Mouse (Mus musculus): ENCODE measurements at regions not wholly inside any gene's neighbourhood (a gene's known extent, or its start where the extent isn't known, plus 50 kb on each side); places are given as distances from the start of the nearest gene placed in this dataset.
A peak's percentile ranks its signal among the peaks of the same experiment; 100 is the strongest.

DNA sequence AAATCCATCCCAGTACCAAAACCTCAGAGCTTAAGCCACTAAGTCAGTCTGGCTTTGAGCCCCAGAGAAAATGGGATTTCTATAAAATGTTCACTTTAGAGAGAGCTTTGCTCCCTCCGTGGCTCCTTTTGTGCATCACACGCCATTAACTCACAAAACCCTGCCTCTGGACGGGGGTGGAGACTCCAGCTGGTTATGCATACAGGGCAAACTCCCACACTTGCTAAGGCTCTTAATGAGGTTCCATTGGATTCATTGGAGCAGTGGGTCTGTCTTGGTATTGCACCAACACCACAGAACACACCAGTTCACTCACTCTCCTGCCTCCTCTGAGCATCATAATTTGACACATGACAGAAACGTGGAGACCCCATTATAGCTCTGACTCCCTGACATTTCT is 311.8 kb downstream of the Icos start:
- H3K4me2 ChIP-seq = no peak overlapping the region
- H3K4me1 ChIP-seq (replicated peaks) = peaks cover 8% of the 10 kb centered on the region; the same call in 1 of the 2 replicates
- no peak overlapping the region for H3K4me3 ChIP-seq
- no peaks in the 10 kb centered on the region for H3K9me3 ChIP-seq
- no peaks in the 10 kb centered on the region for H3K36me3 ChIP-seq
- WGBS = 45% methylated on average over 4 of the region's 4 CpGs
- no peak overlapping the region for H3K9ac ChIP-seq
- no peak for ATAC-seq (ENCODE audit: low FRiP score, low read depth)
- no peak overlapping the region for H3K27ac ChIP-seq (replicated peaks)
- no peaks in the 10 kb centered on the region for H3K27me3 ChIP-seq

DNA sequence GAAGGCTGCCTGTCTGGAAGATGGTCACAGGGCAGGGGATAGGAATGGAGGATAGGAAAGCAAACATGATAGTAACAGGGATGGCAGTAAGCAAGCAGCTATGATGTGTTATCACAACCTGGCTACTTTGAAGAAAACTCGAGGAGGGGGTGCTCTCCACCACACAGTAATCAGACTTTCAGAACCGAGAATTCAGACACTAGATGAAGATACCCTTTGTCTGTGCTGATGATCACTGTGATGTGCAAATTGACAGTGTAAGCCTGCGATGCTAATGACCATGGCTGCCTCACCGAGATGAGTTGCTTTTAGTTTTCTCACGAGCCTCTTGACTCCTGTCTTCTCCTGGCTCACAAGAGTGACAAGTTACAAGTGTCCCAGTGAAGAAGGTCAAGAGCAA is 315.4 kb downstream of the Icos start:
- H3K9me3 ChIP-seq = no peaks in the 10 kb centered on the region
- peaks cover 20% of the 10 kb centered on the region for H3K4me1 ChIP-seq (replicated peaks)
- no peak overlapping the region for H3K4me2 ChIP-seq
- H3K27ac ChIP-seq (replicated peaks) = no peak overlapping the region
- no peaks in the 10 kb centered on the region for H3K27me3 ChIP-seq
- no peak for ATAC-seq (ENCODE audit: low FRiP score, low read depth)
- 64% methylated on average over 5 of the region's 5 CpGs for WGBS
- H3K36me3 ChIP-seq = no peaks in the 10 kb centered on the region
- H3K9ac ChIP-seq = no peak overlapping the region
- no peak overlapping the region for H3K4me3 ChIP-seq

DNA sequence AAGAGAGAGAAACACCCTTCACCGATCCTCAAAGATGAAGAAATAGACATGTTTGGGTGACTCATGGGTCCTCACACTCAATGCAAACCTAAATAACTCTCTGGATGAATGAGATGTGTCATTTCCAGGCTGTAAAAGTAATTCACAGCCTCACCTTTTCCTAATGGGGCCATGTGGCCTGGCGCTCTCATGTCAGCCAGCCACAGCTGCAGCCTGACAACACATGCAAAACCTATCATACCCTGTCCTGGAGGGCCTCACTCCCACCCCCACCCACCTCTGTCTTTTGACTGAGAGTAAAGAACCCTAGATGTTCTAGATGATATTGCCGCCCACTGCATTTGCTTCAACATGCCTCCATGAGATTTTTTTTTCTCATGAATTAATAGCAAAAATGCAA is 317.5 kb downstream of the Icos start:
- Histone ChIP-seq H3K9ac (no peak overlapping the region), H3K27ac (replicated peaks) (no peak overlapping the region), H3K27me3 (no peaks in the 10 kb centered on the region), H3K36me3 (no peaks in the 10 kb centered on the region), H3K4me1 (replicated peaks) (peaks cover 34% of the 10 kb centered on the region), H3K4me3 (no peak overlapping the region), H3K4me2 (no peak overlapping the region), H3K9me3 (no peaks in the 10 kb centered on the region)
- ATAC-seq (ENCODE audit: low FRiP score, low read depth) = no peak
- WGBS = 92% methylated on average over 3 of the region's 3 CpGs

DNA sequence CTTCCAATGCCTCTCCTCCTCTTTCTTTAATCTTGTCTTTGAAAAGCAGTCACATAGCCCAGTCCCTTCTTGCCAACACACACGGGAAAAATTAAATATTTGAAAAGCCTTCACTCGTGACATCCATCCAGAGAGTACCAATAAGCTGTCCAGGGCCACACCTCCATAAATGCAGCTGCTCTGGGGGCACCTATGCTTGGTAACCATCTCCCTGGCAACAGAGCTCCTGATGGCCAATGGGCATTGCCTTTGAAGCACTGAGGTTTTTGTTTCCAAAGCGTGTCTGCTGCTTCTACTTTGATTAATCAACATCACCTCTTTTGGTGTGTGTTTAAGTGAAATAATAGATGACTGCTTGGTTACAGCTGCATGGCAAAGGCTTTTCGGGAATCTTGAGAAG is 319.1 kb downstream of the Icos start:
- no peak for ATAC-seq (ENCODE audit: low FRiP score, low read depth)
- 21% methylated on average over 4 of the region's 4 CpGs for WGBS
- no peak overlapping the region for H3K4me3 ChIP-seq
- no peak overlapping the region for H3K27ac ChIP-seq (replicated peaks)
- H3K4me2 ChIP-seq = no peak overlapping the region
- H3K9me3 ChIP-seq = no peaks in the 10 kb centered on the region
- H3K27me3 ChIP-seq = no peaks in the 10 kb centered on the region
- H3K9ac ChIP-seq = no peak overlapping the region
- peaks cover 49% of the 10 kb centered on the region for H3K4me1 ChIP-seq (replicated peaks)
- H3K36me3 ChIP-seq = no peaks in the 10 kb centered on the region

DNA sequence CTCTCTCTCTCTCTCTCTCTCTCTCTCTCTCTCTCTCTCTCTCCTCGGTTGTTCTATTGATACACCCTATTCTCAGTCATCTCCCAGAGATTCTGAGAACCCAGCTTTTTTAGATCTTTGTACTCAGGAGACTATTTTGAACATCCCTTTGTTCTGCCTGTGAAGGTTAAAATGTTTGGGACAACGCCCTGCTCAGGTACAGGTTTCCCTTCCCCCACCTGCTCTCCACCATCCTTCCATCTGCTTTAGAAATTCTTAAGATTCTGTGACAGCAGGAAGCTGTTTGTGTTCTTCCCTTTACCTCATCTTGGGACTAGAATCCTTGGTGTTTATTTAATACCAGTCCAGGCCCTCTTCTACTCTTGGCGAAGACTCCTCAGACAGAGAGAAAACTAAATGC is 319.6 kb downstream of the Icos start:
- Histone ChIP-seq H3K9me3 (no peaks in the 10 kb centered on the region), H3K4me2 (no peak overlapping the region), H3K9ac (no peak overlapping the region), H3K27me3 (no peaks in the 10 kb centered on the region), H3K27ac (replicated peaks) (no peak overlapping the region), H3K36me3 (no peaks in the 10 kb centered on the region), H3K4me3 (no peak overlapping the region), H3K4me1 (replicated peaks) (peaks cover 52% of the 10 kb centered on the region)
- WGBS = 55% methylated on average over 3 of the region's 3 CpGs
- ATAC-seq (ENCODE audit: low FRiP score, low read depth) = no peak

DNA sequence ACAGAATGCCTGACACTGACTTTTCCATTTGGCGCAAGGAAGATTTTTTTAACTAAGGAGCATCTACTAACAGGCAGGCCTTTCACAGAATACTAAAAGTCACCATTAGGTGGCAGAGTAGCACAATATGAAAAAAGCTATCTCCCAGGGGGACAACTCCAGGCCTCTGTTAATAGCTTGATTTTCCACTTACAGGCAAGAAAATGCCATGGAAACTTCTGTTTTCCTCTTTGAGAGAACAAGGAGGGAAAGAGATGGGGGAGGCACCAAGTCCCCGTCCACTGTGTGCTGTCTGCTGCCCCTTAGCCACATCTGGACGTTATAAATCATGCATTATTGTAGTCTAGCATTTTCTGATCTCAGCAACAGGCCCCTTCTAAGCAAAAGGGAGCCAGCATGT is 320.3 kb downstream of the Icos start:
- ATAC-seq (ENCODE audit: low FRiP score, low read depth) = no peak
- WGBS = 15% methylated on average over 3 of the region's 3 CpGs
- Histone ChIP-seq H3K4me3 (no peak overlapping the region), H3K27ac (replicated peaks) (peak overlapping the region; percentile 52), H3K4me1 (replicated peaks) (peaks cover 58% of the 10 kb centered on the region), H3K36me3 (no peaks in the 10 kb centered on the region), H3K9me3 (no peaks in the 10 kb centered on the region), H3K27me3 (no peaks in the 10 kb centered on the region), H3K4me2 (no peak overlapping the region), H3K9ac (no peak overlapping the region)

DNA sequence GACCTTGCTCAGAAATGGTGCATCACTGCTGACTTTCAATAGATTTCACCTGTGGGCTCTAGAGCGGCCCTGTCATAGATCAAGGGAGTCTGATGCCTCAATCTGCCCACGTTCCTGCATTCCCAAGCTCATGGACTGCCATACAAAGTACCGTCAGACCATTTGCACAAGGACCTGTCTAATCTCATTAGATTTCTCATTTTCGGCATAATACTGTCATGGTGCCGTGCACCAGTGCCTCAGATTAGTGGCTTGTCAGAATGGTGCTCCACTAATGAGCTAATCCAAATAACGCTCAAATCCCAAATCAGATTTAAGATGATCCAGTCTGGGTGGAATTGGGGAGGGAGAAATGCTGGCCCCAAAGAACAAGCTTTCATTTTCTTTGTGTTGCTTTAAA is 321.1 kb downstream of the Icos start:
- H3K4me1 ChIP-seq (replicated peaks) = peaks cover 53% of the 10 kb centered on the region
- H3K27me3 ChIP-seq = no peaks in the 10 kb centered on the region
- peak overlapping the region; percentile 52 for H3K27ac ChIP-seq (replicated peaks)
- WGBS = 41% methylated on average over 6 of the region's 6 CpGs
- H3K36me3 ChIP-seq = no peaks in the 10 kb centered on the region
- H3K4me3 ChIP-seq = no peak overlapping the region
- no peaks in the 10 kb centered on the region for H3K9me3 ChIP-seq
- H3K9ac ChIP-seq = no peak overlapping the region
- ATAC-seq (ENCODE audit: low FRiP score, low read depth) = no peak
- H3K4me2 ChIP-seq = no peak overlapping the region

DNA sequence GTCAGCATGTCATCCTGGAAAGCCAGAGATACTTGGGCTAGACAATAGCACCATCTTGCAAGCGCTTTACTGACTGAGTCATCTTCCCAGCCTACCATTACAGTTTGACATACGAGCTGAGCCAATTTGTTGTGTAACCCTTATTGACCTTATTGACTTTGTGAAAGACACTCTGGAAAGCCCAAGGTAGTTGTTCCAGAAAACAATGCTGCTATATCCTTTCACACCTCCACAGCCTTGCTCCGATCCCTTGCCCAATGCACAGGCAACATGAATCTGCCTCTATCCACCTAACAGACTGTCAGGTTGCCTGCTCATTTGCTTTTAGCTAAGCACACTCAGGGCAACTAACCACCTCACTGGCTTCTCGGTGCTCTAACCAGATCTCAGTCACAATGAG is 322.8 kb downstream of the Icos start:
- Histone ChIP-seq H3K27ac (replicated peaks) (no peak overlapping the region), H3K4me1 (replicated peaks) (peaks cover 50% of the 10 kb centered on the region)

DNA sequence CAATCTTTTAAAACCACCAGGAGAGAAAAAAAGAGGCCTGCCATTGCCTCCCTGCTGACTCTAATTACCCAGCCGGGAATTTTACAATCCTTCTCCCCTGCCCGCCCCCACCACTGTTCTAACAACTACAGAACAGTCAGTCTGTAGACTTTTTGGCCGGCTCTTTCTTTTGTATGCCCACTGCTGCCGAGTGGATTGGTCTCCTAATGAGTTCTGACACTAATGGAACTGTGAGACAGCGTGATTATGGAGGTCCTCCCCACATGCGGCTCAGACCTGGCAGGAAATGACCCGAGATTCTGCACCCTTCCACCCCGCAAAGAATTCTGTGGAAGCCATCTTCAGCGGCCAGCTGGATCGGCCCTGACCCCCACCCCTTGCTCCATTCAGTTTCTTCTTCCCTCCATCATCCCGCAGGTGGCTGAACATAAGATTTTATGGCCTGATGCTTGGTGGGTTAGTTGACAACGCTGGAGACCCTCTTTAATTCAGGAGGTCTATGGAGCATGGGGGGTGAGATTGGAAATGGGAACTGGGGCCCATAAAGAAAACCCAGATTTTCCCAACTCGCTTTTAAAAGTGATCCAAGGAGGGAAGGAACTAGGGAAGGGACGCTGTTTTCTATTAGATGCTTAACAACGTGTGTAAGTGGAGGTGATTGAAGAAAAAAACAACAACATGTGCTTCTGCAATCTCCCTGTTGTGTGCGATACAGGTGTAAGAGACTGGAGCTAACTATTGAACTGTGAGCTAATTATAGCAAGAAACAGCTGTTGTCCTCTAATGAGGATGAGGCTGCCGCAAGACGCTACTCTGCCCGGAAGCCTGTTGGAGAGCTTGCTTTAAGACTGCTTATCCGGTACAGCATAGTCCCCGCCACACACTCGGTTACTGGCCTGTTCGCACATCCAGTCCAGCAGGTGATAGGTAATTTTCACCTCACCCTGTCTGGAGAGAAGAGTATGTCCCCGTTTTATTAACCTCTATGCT is 323.6 kb downstream of the Icos start:
- Histone ChIP-seq H3K27ac (replicated peaks) (no peak overlapping the region), H3K36me3 (no peaks in the 10 kb centered on the region), H3K9ac (no peak overlapping the region), H3K4me1 (replicated peaks) (peaks cover 50% of the 10 kb centered on the region), H3K4me3 (no peak overlapping the region), H3K27me3 (no peaks in the 10 kb centered on the region), H3K9me3 (no peaks in the 10 kb centered on the region), H3K4me2 (no peak overlapping the region)
- peak; percentile 36; the same call in 1 of the 2 replicates for ATAC-seq (ENCODE audit: low FRiP score, low read depth)
- 38% methylated on average over 24 of the region's 24 CpGs for WGBS

More for the DNA sequence above, 322.8 kb downstream of the Icos start:
- Histone ChIP-seq H3K36me3 (no peaks in the 10 kb centered on the region), H3K9me3 (no peaks in the 10 kb centered on the region), H3K9ac (no peak overlapping the region), H3K4me2 (no peak overlapping the region), H3K4me3 (no peak overlapping the region), H3K27me3 (no peaks in the 10 kb centered on the region)
- WGBS = 48% methylated on average over 4 of the region's 4 CpGs
- ATAC-seq (ENCODE audit: low FRiP score, low read depth) = no peak

DNA sequence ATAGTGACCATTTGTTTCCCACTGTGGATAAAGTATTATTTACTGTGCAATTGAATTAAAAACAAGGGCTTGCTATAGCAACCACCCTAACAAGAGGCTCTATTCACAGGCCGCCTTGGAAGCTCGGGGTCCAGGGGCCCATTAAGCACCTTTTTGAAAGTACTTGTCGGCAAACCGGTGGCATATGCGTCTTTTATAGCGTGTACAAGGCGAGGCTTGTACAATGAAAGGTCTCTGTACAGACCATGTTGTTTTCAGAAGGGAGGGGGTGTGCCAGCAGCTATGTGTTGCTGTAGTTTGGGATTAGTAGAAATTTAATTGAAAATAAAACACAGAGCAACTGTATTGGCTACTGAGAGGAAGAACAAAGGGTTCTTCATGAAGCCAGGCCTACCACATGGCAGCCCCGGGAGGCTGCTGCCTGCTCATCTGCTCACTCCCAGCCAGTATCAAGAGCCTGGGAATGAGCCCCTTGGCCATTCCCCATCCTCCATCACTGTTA is 324.9 kb downstream of the Icos start:
- WGBS = 28% methylated on average over 8 of the region's 8 CpGs
- H3K4me1 ChIP-seq (replicated peaks) = peaks cover 43% of the 10 kb centered on the region
- 0 out of 2 replicates have a peak, but pooled peaks have one; percentile 44 for ATAC-seq (ENCODE audit: low FRiP score, low read depth)
- H3K4me3 ChIP-seq = no peak overlapping the region
- H3K9ac ChIP-seq = no peak overlapping the region
- no peak overlapping the region for H3K27ac ChIP-seq (replicated peaks)
- no peaks in the 10 kb centered on the region for H3K36me3 ChIP-seq
- H3K4me2 ChIP-seq = no peak overlapping the region
- no peaks in the 10 kb centered on the region for H3K27me3 ChIP-seq
- no peaks in the 10 kb centered on the region for H3K9me3 ChIP-seq

DNA sequence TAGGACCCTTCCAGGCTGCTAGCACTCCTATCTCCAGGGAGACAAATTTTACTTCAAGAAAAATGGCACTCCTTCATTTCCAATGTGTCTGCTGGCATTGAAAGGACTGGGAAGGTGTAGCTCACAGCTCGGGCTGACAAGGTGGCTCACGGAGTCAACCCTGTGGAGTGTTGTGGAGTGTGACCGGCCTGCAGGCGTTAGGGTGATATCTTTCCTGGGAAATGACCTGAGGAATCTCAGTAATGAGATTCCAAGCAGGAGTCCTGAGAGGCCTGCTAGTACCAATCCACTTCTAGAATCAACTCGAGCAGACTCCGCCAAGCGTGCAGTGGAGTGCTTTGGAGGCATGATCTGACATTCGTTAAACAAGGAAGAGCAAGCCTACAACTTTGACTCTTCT is 328.6 kb downstream of the Icos start:
- no peaks in the 10 kb centered on the region for H3K36me3 ChIP-seq
- H3K4me3 ChIP-seq = no peak overlapping the region
- H3K9ac ChIP-seq = no peak overlapping the region
- WGBS = 54% methylated on average over 8 of the region's 8 CpGs
- peaks cover 18% of the 10 kb centered on the region for H3K4me1 ChIP-seq (replicated peaks)
- ATAC-seq (ENCODE audit: low FRiP score, low read depth) = no peak
- no peak overlapping the region for H3K27ac ChIP-seq (replicated peaks)
- H3K9me3 ChIP-seq = no peaks in the 10 kb centered on the region
- H3K4me2 ChIP-seq = no peak overlapping the region
- H3K27me3 ChIP-seq = no peaks in the 10 kb centered on the region

DNA sequence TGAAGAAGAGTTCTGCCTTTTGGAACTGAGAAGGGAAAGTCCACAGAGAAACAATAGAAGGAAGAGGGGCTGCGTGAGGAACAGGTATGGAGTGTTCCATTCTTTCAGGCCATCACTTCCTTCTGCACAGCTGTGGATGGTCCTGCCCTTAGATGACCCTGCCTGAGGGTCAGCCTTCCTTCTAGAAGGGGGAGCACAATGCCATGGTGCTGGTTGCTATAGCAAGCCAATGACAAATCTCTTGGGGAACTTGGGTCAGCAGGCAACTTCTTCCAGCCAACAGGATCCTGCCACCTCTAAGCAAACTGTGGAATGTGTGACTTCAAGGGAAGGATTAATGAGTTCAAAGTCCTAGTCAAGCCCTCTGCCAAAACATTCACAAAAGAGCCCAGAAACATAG is 329.1 kb upstream of the Pard3b start:
- Histone ChIP-seq H3K9me3 (no peaks in the 10 kb centered on the region), H3K4me3 (no peak overlapping the region), H3K36me3 (no peaks in the 10 kb centered on the region), H3K27ac (replicated peaks) (no peak overlapping the region), H3K27me3 (no peaks in the 10 kb centered on the region), H3K4me2 (no peak overlapping the region), H3K9ac (no peak overlapping the region), H3K4me1 (replicated peaks) (0 out of 2 replicates have a peak, but pooled peaks cover 4% of the 10 kb centered on the region)
- ATAC-seq (ENCODE audit: low FRiP score, low read depth) = peak; percentile 51; the same call in 1 of the 2 replicates
- 75% methylated on average over 1 of the region's 1 CpGs for WGBS

Data from hindbrain, embryonic 15.5 days (tissue).